Mouse (Mus musculus) liver, embryonic 13.5 days (tissue): ENCODE data around the gene Lgr5. TPM values are rescaled to one million over a fixed set of nuclear protein-coding genes. Genes with fewer than 3 reads are reported as not detected.

Experiments
- ATAC-seq: fragments of 200-750 bp; cut with Nextera tagmentation; 2 replicates; pipeline ENCODE4 v1.8.0; 2017; ENCODE audit warnings: low read depth, mild to moderate bottlenecking, moderate number of reproducible peaks, moderate library complexity
- DNase-seq: peaks from one replicate; pipeline ENCODE4 v3.0.0; 2022
- H3K27ac ChIP-seq: fragments of 300-500 bp; sonication (generic); 2 replicates; pipeline ENCODE4 v1.5.1; 2015; ENCODE audit warnings: moderate library complexity, mild to moderate bottlenecking, inconsistent platforms
- H3K27me3 ChIP-seq: fragments of 300-500 bp; sonication (generic); 2 replicates; pipeline ENCODE4 v1.6.1; 2015; ENCODE audit warnings: mild to moderate bottlenecking, inconsistent platforms
- H3K36me3 ChIP-seq: fragments of 300-500 bp; sonication (generic); 2 replicates; pipeline ENCODE4 v1.6.1; 2015; ENCODE audit warnings: mild to moderate bottlenecking, inconsistent platforms
- H3K4me1 ChIP-seq: fragments of 300-500 bp; sonication (generic); replicated peaks from 2 replicates; pipeline ENCODE4 v1.6.1; 2015; ENCODE audit warnings: inconsistent platforms
- H3K4me2 ChIP-seq: fragments of 300-500 bp; sonication (generic); 2 replicates; pipeline ENCODE4 v1.6.1; 2015; ENCODE audit warnings: inconsistent platforms, mild to moderate bottlenecking, moderate library complexity
- H3K4me3 ChIP-seq: fragments of 300-500 bp; sonication (generic); replicated peaks from 2 replicates; pipeline ENCODE4 v1.5.1; 2015; ENCODE audit warnings: mild to moderate bottlenecking, inconsistent platforms
- H3K9ac ChIP-seq: fragments of 300-500 bp; sonication (generic); 2 replicates; pipeline ENCODE4 v1.6.1; 2015; ENCODE audit warnings: mild to moderate bottlenecking, inconsistent platforms
- H3K9me3 ChIP-seq: fragments of 300-500 bp; sonication (generic); replicated peaks from 2 replicates; pipeline ENCODE4 v1.6.1; 2016; ENCODE audit warnings: inconsistent platforms
- WGBS: fragments of 180-500 bp; shearing (Covaris S2); methylation state at CpG from one replicate; pipeline ENCODE4 v1.1.7; 2015; ENCODE audit not compliant: insufficient replicate concordance; 5-methylcytosine and 5-hydroxymethylcytosine counted together
- polyA plus RNA-seq: library from polyadenylated mRNA; unstranded; fragments of >200 nt; fragmentation: Nextera tagmentation; extraction: Ambion mirVana; gene quantifications from 2 replicates; pipeline ENCODE4 v1.2.1, GENCODE M21; 2015

Gene Lgr5
- polyA plus RNA-seq, 1 experiment from 2014 or later, result 2.1 TPM

GRCm38 (mm10) chr10:115468632-115469031 is 118.9 kb downstream of the Lgr5 start:
- no peak overlapping the region for H3K4me3 ChIP-seq
- 59% methylated on average over 7 of the region's 7 CpGs for WGBS
- no peak for ATAC-seq

GRCm38 (mm10) chr10:115467985-115468384 is 119.6 kb downstream of the Lgr5 start:
- H3K4me1 ChIP-seq, result no peaks in the 10 kb centered on the region

More at GRCm38 (mm10) chr10:115468632-115469031, 118.9 kb downstream of the Lgr5 start:
- Histone ChIP-seq H3K4me1 (no peaks in the 10 kb centered on the region), H3K36me3 (no peaks in the 10 kb centered on the region), H3K4me2 (no peak overlapping the region), H3K9ac (no peak overlapping the region), H3K27ac (no peak overlapping the region), H3K9me3 (no peaks in the 10 kb centered on the region), H3K27me3 (no peaks in the 10 kb centered on the region)
- no peak for DNase-seq

DNA sequence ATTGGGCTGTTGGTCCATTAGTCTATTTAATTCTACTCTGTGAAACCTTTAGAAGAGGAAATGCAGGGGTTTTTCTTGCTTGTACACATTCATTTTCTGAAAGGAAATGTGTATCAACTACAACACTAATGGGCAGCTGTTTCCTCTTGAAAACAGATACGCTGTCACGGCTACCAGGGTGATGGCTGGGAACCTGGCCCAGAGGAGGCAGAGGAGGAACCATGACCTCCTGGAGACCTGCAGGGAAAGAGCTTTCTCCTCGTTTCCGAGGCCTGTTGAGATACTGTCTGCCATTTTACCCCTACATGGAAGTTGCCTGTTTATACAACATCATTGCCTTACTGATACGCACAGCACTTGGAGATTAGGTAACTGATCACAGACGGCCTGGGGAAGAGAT is 121.8 kb downstream of the Lgr5 start:
- no peak overlapping the region for H3K4me3 ChIP-seq
- 44% methylated on average over 6 of the region's 6 CpGs for WGBS

More at GRCm38 (mm10) chr10:115467985-115468384, 119.6 kb downstream of the Lgr5 start:
- no peaks in the 10 kb centered on the region for H3K36me3 ChIP-seq
- WGBS, result 79% methylated on average over 8 of the region's 8 CpGs
- H3K27me3 ChIP-seq, result no peaks in the 10 kb centered on the region
- no peak overlapping the region for H3K4me2 ChIP-seq
- ATAC-seq (no peak), DNase-seq (no peak)
- H3K9me3 ChIP-seq, result no peaks in the 10 kb centered on the region
- no peak overlapping the region for H3K27ac ChIP-seq
- H3K9ac ChIP-seq, result no peak overlapping the region
- no peak overlapping the region for H3K4me3 ChIP-seq

DNA sequence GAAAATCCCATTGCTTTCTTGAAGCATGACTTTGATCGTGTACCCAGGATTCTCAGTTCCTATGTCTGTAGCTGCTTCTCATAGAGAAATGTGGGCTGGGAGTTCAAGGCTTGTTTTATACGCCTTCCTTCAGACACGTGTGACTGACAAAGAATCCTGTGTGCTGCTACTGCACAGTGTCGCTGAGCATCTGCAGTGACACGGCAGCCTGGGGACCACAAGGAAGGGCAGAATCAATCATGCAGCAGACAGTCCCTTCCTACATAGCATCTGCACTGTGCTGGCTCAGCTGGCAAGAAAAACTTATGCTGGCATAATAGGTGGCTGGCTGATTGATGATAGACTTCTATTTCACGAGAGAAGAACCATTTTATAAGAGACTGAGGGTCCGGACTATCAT is 122.5 kb downstream of the Lgr5 start:
- H3K36me3 ChIP-seq, result no peaks in the 10 kb centered on the region
- no peaks in the 10 kb centered on the region for H3K9me3 ChIP-seq
- H3K4me2 ChIP-seq, result no peak overlapping the region
- H3K27me3 ChIP-seq, result no peaks in the 10 kb centered on the region
- H3K4me1 ChIP-seq, result no peaks in the 10 kb centered on the region
- 64% methylated on average over 7 of the region's 7 CpGs for WGBS
- H3K27ac ChIP-seq, result no peak overlapping the region
- DNase-seq (no peak), ATAC-seq (no peak)
- H3K9ac ChIP-seq, result no peak overlapping the region
- no peak overlapping the region for H3K4me3 ChIP-seq

More for the DNA sequence above, 121.8 kb downstream of the Lgr5 start:
- H3K27ac ChIP-seq, result no peak overlapping the region
- H3K9ac ChIP-seq, result no peak overlapping the region
- no peaks in the 10 kb centered on the region for H3K27me3 ChIP-seq
- ATAC-seq, result no peak
- no peak for DNase-seq
- no peaks in the 10 kb centered on the region for H3K4me1 ChIP-seq
- H3K4me2 ChIP-seq, result no peak overlapping the region
- H3K36me3 ChIP-seq, result no peaks in the 10 kb centered on the region
- no peaks in the 10 kb centered on the region for H3K9me3 ChIP-seq

DNA sequence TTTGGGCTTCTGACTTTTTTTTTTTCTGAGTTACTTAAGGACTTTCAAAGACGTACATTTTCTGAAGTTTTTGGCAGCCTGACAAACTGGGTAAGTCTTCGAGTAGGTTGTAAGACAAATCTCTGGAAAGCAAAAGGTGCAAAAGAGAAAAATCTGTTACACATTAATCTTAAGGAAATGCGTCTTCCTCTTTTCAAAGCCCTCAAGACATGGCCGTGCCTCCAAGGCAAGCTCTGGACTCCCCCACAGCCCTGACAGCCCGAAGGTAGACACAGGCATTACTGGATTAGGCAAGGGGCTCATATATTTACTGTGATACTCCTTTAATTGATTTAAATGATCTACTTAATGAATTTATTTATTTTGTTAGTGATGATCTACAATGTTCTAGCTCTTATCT is 124.9 kb downstream of the Lgr5 start:
- 46% methylated on average over 5 of the region's 5 CpGs for WGBS

GRCm38 (mm10) chr10:115457368-115458021 is 130.1 kb downstream of the Lgr5 start:
- DNase-seq (no peak), ATAC-seq (no peak)
- Histone ChIP-seq H3K27ac (no peak overlapping the region), H3K9ac (no peak overlapping the region), H3K27me3 (no peaks in the 10 kb centered on the region), H3K4me3 (no peak overlapping the region), H3K36me3 (no peaks in the 10 kb centered on the region), H3K9me3 (no peaks in the 10 kb centered on the region), H3K4me2 (no peak overlapping the region), H3K4me1 (no peaks in the 10 kb centered on the region)
- WGBS, result 38% methylated on average over 6 of the region's 6 CpGs

More for the DNA sequence above, 124.9 kb downstream of the Lgr5 start:
- H3K27me3 ChIP-seq, result no peaks in the 10 kb centered on the region
- DNase-seq, result no peak
- no peak overlapping the region for H3K9ac ChIP-seq
- H3K4me2 ChIP-seq, result no peak overlapping the region
- H3K27ac ChIP-seq, result no peak overlapping the region
- H3K36me3 ChIP-seq, result no peaks in the 10 kb centered on the region
- ATAC-seq, result no peak
- H3K4me3 ChIP-seq, result no peak overlapping the region
- H3K9me3 ChIP-seq, result no peaks in the 10 kb centered on the region
- no peaks in the 10 kb centered on the region for H3K4me1 ChIP-seq

- H3K4me2 ChIP-seq, result no peak overlapping the region
- WGBS, result 78% methylated on average over 13 of the region's 13 CpGs
- no peak for ATAC-seq
Measured at GRCm38 (mm10) chr10:115448614-115449013, 139.0 kb downstream of the Lgr5 start.

GRCm38 (mm10) chr10:115437286-115437685 is 150.3 kb downstream of the Lgr5 start:
- no peak overlapping the region for H3K27ac ChIP-seq
- no peak overlapping the region for H3K4me3 ChIP-seq
- no peak for ATAC-seq
- peaks cover 27% of the 10 kb centered on the region for H3K36me3 ChIP-seq
- no peaks in the 10 kb centered on the region for H3K4me1 ChIP-seq
- DNase-seq, result no peak
- no peak overlapping the region for H3K9ac ChIP-seq
- no peaks in the 10 kb centered on the region for H3K9me3 ChIP-seq
- H3K4me2 ChIP-seq, result no peak overlapping the region
- H3K27me3 ChIP-seq, result no peaks in the 10 kb centered on the region
- 78% methylated on average over 4 of the region's 4 CpGs for WGBS

More at GRCm38 (mm10) chr10:115448614-115449013, 139.0 kb downstream of the Lgr5 start:
- no peak overlapping the region for H3K27ac ChIP-seq
- no peaks in the 10 kb centered on the region for H3K9me3 ChIP-seq
- no peaks in the 10 kb centered on the region for H3K4me1 ChIP-seq
- H3K27me3 ChIP-seq, result no peaks in the 10 kb centered on the region
- no peaks in the 10 kb centered on the region for H3K36me3 ChIP-seq
- H3K9ac ChIP-seq, result no peak overlapping the region
- no peak overlapping the region for H3K4me3 ChIP-seq
- DNase-seq, result no peak

DNA sequence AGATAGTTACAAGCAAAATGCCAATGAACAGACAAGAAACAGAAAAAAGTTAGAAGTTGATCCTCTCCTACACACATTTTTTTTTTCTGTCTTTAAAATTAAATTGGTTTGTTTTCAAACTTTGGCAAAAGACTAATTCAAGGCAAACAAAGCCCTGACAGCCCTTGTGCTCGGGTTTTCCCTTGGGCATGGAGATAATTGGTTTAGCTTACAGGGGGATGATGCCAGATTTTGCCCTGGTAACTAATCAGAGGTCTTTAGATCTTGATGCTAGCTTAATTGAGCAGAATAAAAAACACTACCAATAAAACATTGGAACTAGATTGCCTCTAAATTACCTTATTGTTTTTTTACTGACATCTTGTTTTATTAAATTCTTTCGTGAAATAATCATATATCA is 162.2 kb downstream of the Lgr5 start:
- Histone ChIP-seq H3K4me2 (no peak overlapping the region), H3K9me3 (no peaks in the 10 kb centered on the region), H3K4me1 (no peaks in the 10 kb centered on the region), H3K36me3 (peaks cover 77% of the 10 kb centered on the region), H3K4me3 (no peak overlapping the region), H3K9ac (no peak overlapping the region), H3K27ac (no peak overlapping the region), H3K27me3 (no peaks in the 10 kb centered on the region)
- ATAC-seq (no peak), DNase-seq (no peak)
- 78% methylated on average over 2 of the region's 2 CpGs for WGBS

- no peak overlapping the region for H3K4me3 ChIP-seq
- WGBS, result 79% methylated on average over 4 of the region's 4 CpGs
- ATAC-seq, result no peak
- H3K36me3 ChIP-seq, result peaks cover 74% of the 10 kb centered on the region
- H3K9me3 ChIP-seq, result no peaks in the 10 kb centered on the region
- no peaks in the 10 kb centered on the region for H3K4me1 ChIP-seq
- H3K27me3 ChIP-seq, result no peaks in the 10 kb centered on the region
- no peak overlapping the region for H3K27ac ChIP-seq
- no peak overlapping the region for H3K9ac ChIP-seq
- DNase-seq, result no peak
- H3K4me2 ChIP-seq, result no peak overlapping the region
Measured at GRCm38 (mm10) chr10:115421976-115422375, 165.6 kb downstream of the Lgr5 start.

DNA sequence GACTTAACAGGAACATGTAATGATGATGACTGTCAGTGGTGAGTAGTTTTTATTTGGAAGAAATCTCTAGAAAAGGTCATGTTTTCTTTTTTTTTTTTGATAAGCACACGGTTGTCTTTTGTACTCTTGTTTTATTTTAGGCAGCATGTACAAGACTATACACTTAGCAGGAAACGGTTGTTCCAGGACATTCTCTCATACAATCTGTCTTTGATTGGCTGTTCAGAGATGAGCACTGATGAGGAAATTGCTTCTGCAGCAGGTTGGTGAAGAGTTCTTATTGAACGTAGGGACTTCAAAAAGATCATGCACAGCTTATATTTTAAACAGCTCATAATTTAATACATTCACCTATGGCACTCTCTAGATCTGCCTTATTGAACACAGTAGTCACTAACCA is 173.5 kb downstream of the Lgr5 start:
- WGBS, result 85% methylated on average over 3 of the region's 3 CpGs
- peaks cover 84% of the 10 kb centered on the region for H3K36me3 ChIP-seq

DNA sequence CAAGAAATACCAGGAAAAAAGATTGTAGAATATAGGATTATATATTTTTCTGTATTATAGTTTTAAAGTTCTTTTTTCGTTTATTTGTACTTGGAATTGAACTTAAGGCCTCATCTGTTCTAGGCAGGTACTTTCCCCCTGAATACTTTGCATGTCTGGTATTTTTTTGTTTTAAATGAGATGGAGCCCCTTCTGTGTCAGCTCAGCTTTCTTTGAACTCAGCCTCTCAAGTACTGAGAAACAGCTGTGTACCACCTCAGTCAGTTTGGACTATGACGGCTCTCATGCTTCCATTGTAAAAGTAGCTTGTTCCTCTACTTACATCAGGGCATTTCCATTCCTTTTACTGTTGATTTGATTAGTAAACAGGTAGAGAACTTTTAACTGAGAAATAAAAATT is 174.1 kb downstream of the Lgr5 start:
- 81% methylated on average over 2 of the region's 2 CpGs for WGBS
- Histone ChIP-seq H3K9ac (no peak overlapping the region), H3K9me3 (no peaks in the 10 kb centered on the region), H3K4me3 (no peak overlapping the region), H3K27me3 (no peaks in the 10 kb centered on the region), H3K4me2 (no peak overlapping the region), H3K36me3 (peaks cover 82% of the 10 kb centered on the region), H3K4me1 (no peaks in the 10 kb centered on the region), H3K27ac (no peak overlapping the region)
- ATAC-seq, result no peak
- DNase-seq, result no peak

More for the DNA sequence above, 173.5 kb downstream of the Lgr5 start:
- Histone ChIP-seq H3K9ac (no peak overlapping the region), H3K9me3 (no peaks in the 10 kb centered on the region), H3K4me1 (no peaks in the 10 kb centered on the region), H3K4me3 (no peak overlapping the region), H3K27ac (no peak overlapping the region), H3K27me3 (no peaks in the 10 kb centered on the region), H3K4me2 (no peak overlapping the region)
- DNase-seq (no peak), ATAC-seq (no peak)
